Mouse (Mus musculus): ENCODE results near the gene Gm20388. TPM values are rescaled to one million over a fixed set of nuclear protein-coding genes. Genes with fewer than 3 reads are reported as not detected.
A peak's percentile ranks its signal among the peaks of the same experiment; 100 is the strongest.

Gene Gm20388
- polyA plus RNA-seq, 1 experiment from 2014 or later: 1.4 TPM

- no peak overlapping the region for H3K9ac ChIP-seq (ENCODE audit: low read depth, low read length)
- H3K27me3 ChIP-seq (ENCODE audit: control insufficient read depth, insufficient read depth, low read depth, low read length): no peaks in the 10 kb centered on the region
- H3K27ac ChIP-seq (ENCODE audit: low read length): no peak overlapping the region
- H3K4me1 ChIP-seq (ENCODE audit: control insufficient read depth, low read depth, low read length): no peaks in the 10 kb centered on the region
- no peak overlapping the region for H3K4me3 ChIP-seq (ENCODE audit: low read depth, low read length)
- no peak overlapping the region for H3K4me2 ChIP-seq (ENCODE audit: low read depth, low read length)
- WGBS (ENCODE audit: insufficient replicate concordance): 18% methylated on average over 9 of the region's 9 CpGs
- H3K36me3 ChIP-seq (ENCODE audit: control insufficient read depth, insufficient read depth): no peaks in the 10 kb centered on the region
- H3K9me3 ChIP-seq (replicated peaks; ENCODE audit: control insufficient read depth, low read length): no peaks in the 10 kb centered on the region
- no peak for ATAC-seq (ENCODE audit: low read depth)
Observed at GRCm38 (mm10) chr8:121374284-121374683, 1463.6 kb downstream of the Gm20388 start.

GRCm38 (mm10) chr8:121374777-121375176 lies 1464.1 kb downstream of the Gm20388 start:
- ATAC-seq (ENCODE audit: low read depth): no peak
- Histone ChIP-seq H3K4me1 (ENCODE audit: control insufficient read depth, low read depth, low read length) (no peaks in the 10 kb centered on the region), H3K9ac (ENCODE audit: low read depth, low read length) (no peak overlapping the region), H3K4me3 (ENCODE audit: low read depth, low read length) (no peak overlapping the region), H3K27me3 (ENCODE audit: control insufficient read depth, insufficient read depth, low read depth, low read length) (no peaks in the 10 kb centered on the region), H3K36me3 (ENCODE audit: control insufficient read depth, insufficient read depth) (no peaks in the 10 kb centered on the region), H3K9me3 (replicated peaks; ENCODE audit: control insufficient read depth, low read length) (no peaks in the 10 kb centered on the region), H3K4me2 (ENCODE audit: low read depth, low read length) (no peak overlapping the region), H3K27ac (ENCODE audit: low read length) (no peak overlapping the region)
- 26% methylated on average over 8 of the region's 8 CpGs for WGBS (ENCODE audit: insufficient replicate concordance)

GRCm38 (mm10) chr8:121376116-121376950 lies 1465.7 kb downstream of the Gm20388 start:
- no peaks in the 10 kb centered on the region for H3K27me3 ChIP-seq (ENCODE audit: control insufficient read depth, insufficient read depth, low read depth, low read length)
- H3K9ac ChIP-seq (ENCODE audit: low read depth, low read length): no peak overlapping the region
- no peaks in the 10 kb centered on the region for H3K36me3 ChIP-seq (ENCODE audit: control insufficient read depth, insufficient read depth)
- ATAC-seq (ENCODE audit: low read depth): peak; percentile 56
- 50% methylated on average over 10 of the region's 10 CpGs for WGBS (ENCODE audit: insufficient replicate concordance)
- H3K4me2 ChIP-seq (ENCODE audit: low read depth, low read length): no peak overlapping the region
- H3K4me3 ChIP-seq (ENCODE audit: low read depth, low read length): no peak overlapping the region
- H3K4me1 ChIP-seq (ENCODE audit: control insufficient read depth, low read depth, low read length): no peaks in the 10 kb centered on the region
- no peak overlapping the region for H3K27ac ChIP-seq (ENCODE audit: low read length)
- H3K9me3 ChIP-seq (replicated peaks; ENCODE audit: control insufficient read depth, low read length): no peaks in the 10 kb centered on the region

- Histone ChIP-seq H3K4me3 (ENCODE audit: low read depth, low read length) (no peak overlapping the region), H3K27ac (ENCODE audit: low read length) (no peak overlapping the region), H3K27me3 (ENCODE audit: control insufficient read depth, insufficient read depth, low read depth, low read length) (no peaks in the 10 kb centered on the region), H3K4me2 (ENCODE audit: low read depth, low read length) (no peak overlapping the region), H3K36me3 (ENCODE audit: control insufficient read depth, insufficient read depth) (no peaks in the 10 kb centered on the region), H3K4me1 (ENCODE audit: control insufficient read depth, low read depth, low read length) (no peaks in the 10 kb centered on the region; the same call in 1 of the 2 replicates), H3K9ac (ENCODE audit: low read depth, low read length) (no peak overlapping the region), H3K9me3 (replicated peaks; ENCODE audit: control insufficient read depth, low read length) (no peaks in the 10 kb centered on the region)
- 13% methylated on average over 10 of the region's 10 CpGs for WGBS (ENCODE audit: insufficient replicate concordance)
- no peak for ATAC-seq (ENCODE audit: low read depth)
Observed at GRCm38 (mm10) chr8:121377680-121378079, 1467.0 kb downstream of the Gm20388 start.

DNA sequence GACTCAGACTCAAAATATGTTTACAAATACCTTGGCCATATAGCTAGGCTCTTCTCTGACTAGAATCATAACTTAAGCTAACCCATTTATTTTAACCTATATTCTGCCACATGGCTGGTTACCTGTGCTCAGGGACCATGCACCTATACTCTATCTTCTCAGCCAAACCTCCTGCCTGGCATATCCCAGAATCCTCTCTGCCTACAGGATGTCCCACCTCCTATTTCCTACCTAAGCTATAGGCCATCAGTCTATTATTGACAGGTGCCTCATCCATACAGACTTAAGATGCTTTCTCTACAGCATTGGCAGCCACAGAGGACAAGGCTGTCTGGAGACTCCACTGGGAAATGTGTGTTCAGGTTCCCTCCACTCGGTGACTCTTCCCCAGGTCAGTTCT lies 1468.7 kb downstream of the Gm20388 start:
- no peaks in the 10 kb centered on the region for H3K36me3 ChIP-seq (ENCODE audit: control insufficient read depth, insufficient read depth)
- H3K9me3 ChIP-seq (replicated peaks; ENCODE audit: control insufficient read depth, low read length): no peaks in the 10 kb centered on the region
- no peak overlapping the region for H3K4me2 ChIP-seq (ENCODE audit: low read depth, low read length)
- WGBS (ENCODE audit: insufficient replicate concordance): 44% methylated on average over 1 of the region's 1 CpGs
- no peak for ATAC-seq (ENCODE audit: low read depth)
- no peak overlapping the region for H3K9ac ChIP-seq (ENCODE audit: low read depth, low read length)
- no peaks in the 10 kb centered on the region; the same call in 1 of the 2 replicates for H3K4me1 ChIP-seq (ENCODE audit: control insufficient read depth, low read depth, low read length)
- no peak overlapping the region for H3K27ac ChIP-seq (ENCODE audit: low read length)
- H3K4me3 ChIP-seq (ENCODE audit: low read depth, low read length): no peak overlapping the region
- H3K27me3 ChIP-seq (ENCODE audit: control insufficient read depth, insufficient read depth, low read depth, low read length): no peaks in the 10 kb centered on the region

GRCm38 (mm10) chr8:121382583-121383241 lies 1472.1 kb downstream of the Gm20388 start:
- WGBS (ENCODE audit: insufficient replicate concordance): 1% methylated on average over 21 of the region's 21 CpGs

GRCm38 (mm10) chr8:121385540-121385939 lies 1474.9 kb downstream of the Gm20388 start:
- peaks cover 1% of the 10 kb centered on the region for H3K27me3 ChIP-seq (ENCODE audit: control insufficient read depth, insufficient read depth, low read depth, low read length)
- ATAC-seq (ENCODE audit: low read depth): no peak
- no peaks in the 10 kb centered on the region for H3K36me3 ChIP-seq (ENCODE audit: control insufficient read depth, insufficient read depth)
- no peak overlapping the region for H3K4me2 ChIP-seq (ENCODE audit: low read depth, low read length)
- H3K9me3 ChIP-seq (replicated peaks; ENCODE audit: control insufficient read depth, low read length): no peaks in the 10 kb centered on the region
- H3K4me3 ChIP-seq (ENCODE audit: low read depth, low read length): no peak overlapping the region
- no peak overlapping the region for H3K9ac ChIP-seq (ENCODE audit: low read depth, low read length)
- no peaks in the 10 kb centered on the region; the same call in 1 of the 2 replicates for H3K4me1 ChIP-seq (ENCODE audit: control insufficient read depth, low read depth, low read length)
- 26% methylated on average over 7 of the region's 7 CpGs for WGBS (ENCODE audit: insufficient replicate concordance)
- no peak overlapping the region for H3K27ac ChIP-seq (ENCODE audit: low read length)

More at GRCm38 (mm10) chr8:121382583-121383241, 1472.1 kb downstream of the Gm20388 start:
- H3K4me1 ChIP-seq (ENCODE audit: control insufficient read depth, low read depth, low read length): no peaks in the 10 kb centered on the region; the same call in 1 of the 2 replicates
- no peak overlapping the region for H3K9ac ChIP-seq (ENCODE audit: low read depth, low read length)
- peak overlapping the region; percentile 11; the same call in 1 of the 2 replicates for H3K4me3 ChIP-seq (ENCODE audit: low read depth, low read length)
- H3K9me3 ChIP-seq (replicated peaks; ENCODE audit: control insufficient read depth, low read length): no peaks in the 10 kb centered on the region
- peak; percentile 11; the same call in 1 of the 2 replicates for ATAC-seq (ENCODE audit: low read depth)
- peak overlapping the region; percentile 42 for H3K4me2 ChIP-seq (ENCODE audit: low read depth, low read length)
- no peaks in the 10 kb centered on the region for H3K36me3 ChIP-seq (ENCODE audit: control insufficient read depth, insufficient read depth)
- no peak overlapping the region for H3K27ac ChIP-seq (ENCODE audit: low read length)
- no peaks in the 10 kb centered on the region for H3K27me3 ChIP-seq (ENCODE audit: control insufficient read depth, insufficient read depth, low read depth, low read length)

DNA sequence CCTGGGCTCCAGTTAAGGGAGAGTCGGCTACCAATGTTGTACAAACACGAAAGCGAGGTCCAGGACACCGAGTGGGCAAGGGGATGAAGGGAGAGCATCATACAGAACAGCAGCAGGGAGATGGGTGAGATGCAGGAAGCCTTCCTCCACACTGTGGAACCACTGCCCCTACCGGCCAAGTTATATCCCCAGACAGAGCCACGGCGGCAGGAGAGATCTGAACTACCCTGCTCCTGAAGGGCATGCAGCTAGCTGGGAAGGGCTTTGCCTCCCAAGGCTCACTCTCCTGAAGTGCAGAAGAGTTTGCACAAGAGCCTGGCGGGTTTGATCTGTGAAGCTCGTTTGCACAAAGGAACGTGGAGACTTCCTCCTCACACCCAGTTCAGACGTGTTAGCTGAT lies 1480.0 kb downstream of the Gm20388 start:
- H3K9me3 ChIP-seq (replicated peaks; ENCODE audit: control insufficient read depth, low read length): no peaks in the 10 kb centered on the region
- H3K27ac ChIP-seq (ENCODE audit: low read length): no peak overlapping the region
- H3K4me2 ChIP-seq (ENCODE audit: low read depth, low read length): no peak overlapping the region
- H3K4me3 ChIP-seq (ENCODE audit: low read depth, low read length): no peak overlapping the region
- no peaks in the 10 kb centered on the region for H3K4me1 ChIP-seq (ENCODE audit: control insufficient read depth, low read depth, low read length)
- 10% methylated on average over 11 of the region's 11 CpGs for WGBS (ENCODE audit: insufficient replicate concordance)
- no peak for ATAC-seq (ENCODE audit: low read depth)
- peaks cover 24% of the 10 kb centered on the region for H3K27me3 ChIP-seq (ENCODE audit: control insufficient read depth, insufficient read depth, low read depth, low read length)
- no peak overlapping the region for H3K9ac ChIP-seq (ENCODE audit: low read depth, low read length)
- no peaks in the 10 kb centered on the region for H3K36me3 ChIP-seq (ENCODE audit: control insufficient read depth, insufficient read depth)

DNA sequence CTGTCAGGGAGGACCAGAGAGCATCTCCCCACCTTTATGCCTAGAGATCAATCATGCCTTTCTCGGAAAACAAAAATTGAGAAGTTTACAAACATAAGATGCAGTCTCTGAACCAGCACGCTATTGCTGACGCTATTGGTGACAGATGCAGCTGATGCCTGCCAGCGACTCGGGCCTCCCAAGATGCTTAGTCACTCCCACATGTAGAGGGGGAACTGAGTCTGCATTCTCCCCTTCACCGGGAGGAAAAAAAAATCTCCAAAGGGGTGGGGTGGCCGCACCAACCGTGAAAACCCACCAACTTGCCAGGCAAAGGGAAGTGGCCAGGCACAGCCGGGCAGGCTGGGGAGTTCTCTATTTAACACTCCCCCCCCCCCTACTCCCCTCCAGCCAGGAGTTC lies 1480.6 kb downstream of the Gm20388 start:
- no peak for ATAC-seq (ENCODE audit: low read depth)
- WGBS (ENCODE audit: insufficient replicate concordance): 2% methylated on average over 9 of the region's 9 CpGs
- Histone ChIP-seq H3K9me3 (replicated peaks; ENCODE audit: control insufficient read depth, low read length) (no peaks in the 10 kb centered on the region), H3K4me3 (ENCODE audit: low read depth, low read length) (no peak overlapping the region), H3K4me2 (ENCODE audit: low read depth, low read length) (no peak overlapping the region), H3K9ac (ENCODE audit: low read depth, low read length) (no peak overlapping the region), H3K27me3 (ENCODE audit: control insufficient read depth, insufficient read depth, low read depth, low read length) (peaks cover 24% of the 10 kb centered on the region), H3K4me1 (ENCODE audit: control insufficient read depth, low read depth, low read length) (no peaks in the 10 kb centered on the region), H3K36me3 (ENCODE audit: control insufficient read depth, insufficient read depth) (no peaks in the 10 kb centered on the region), H3K27ac (ENCODE audit: low read length) (no peak overlapping the region)

All from liver, embryonic 16.5 days (tissue).